Comparison of ENCODE assay signal across 8 mouse cellular contexts in the genomic region with DNA sequence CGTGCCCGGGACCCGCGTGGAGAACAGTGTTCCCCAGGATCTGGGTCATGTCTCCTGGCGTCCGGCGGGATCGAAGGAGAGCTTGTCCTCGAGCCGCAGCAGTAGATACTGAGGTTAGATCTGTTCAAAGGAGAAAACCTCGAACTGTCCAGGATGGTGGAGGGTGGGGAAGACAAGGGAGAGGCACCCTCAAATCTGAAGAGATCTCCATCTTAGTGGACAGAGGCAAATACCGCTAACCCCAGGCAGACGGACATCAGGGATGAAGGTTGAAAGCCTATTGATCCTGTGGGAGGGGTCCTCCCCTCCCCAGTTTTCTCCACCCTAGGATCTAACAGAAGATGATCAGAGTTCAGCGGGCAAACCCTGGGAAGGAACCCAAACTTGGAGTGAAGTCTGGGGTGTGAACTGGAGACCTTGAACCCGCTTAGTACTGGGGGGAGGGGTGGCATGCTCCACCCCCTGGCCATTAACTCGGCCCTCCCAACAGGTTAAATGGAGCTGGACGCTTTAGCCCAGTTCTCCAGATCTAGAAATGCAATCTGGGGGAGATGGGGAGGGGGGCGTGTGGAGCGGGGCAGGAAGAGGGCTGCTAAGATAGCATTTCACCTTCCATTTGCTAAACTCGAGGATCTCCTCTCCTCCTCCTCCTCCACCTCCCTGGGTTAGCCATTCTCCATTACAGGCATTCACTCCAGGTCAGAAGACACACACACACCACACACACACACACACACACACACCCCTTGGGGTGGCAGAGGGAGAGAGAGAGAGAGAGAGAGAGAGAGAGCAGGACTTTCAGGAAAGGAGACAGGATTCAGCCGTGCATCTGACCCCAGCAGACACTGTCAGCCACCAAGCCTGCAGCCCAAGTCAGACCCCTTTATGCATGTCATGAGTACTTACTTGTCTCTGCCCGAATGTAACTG. TPM values are rescaled to one million over a fixed set of nuclear protein-coding genes. Genes with fewer than 3 reads are reported as not detected.
DNase-seq lines count a peak whose midpoint lies in the region; ATAC-seq and TF ChIP-seq lines count a peak whose summit lies in the region.

No protein-coding gene starts in this region.

- H3K4me2 ChIP-seq in hindbrain, embryonic 11.5 days (replicated peaks; ENCODE audit: low read depth, low read length): peak overlapping the region; percentile 90
- peak overlapping the region; percentile 97 for H3K4me2 ChIP-seq in limb, embryonic 13.5 days (replicated peaks)

- peak; percentile 51 for ATAC-seq in hindbrain, embryonic 11.5 days (ENCODE audit: low FRiP score)
- peak; percentile 22 for ATAC-seq in limb, embryonic 13.5 days (ENCODE audit: low FRiP score, low read depth)

- whole genome bisulfite sequencing in heart, adult 2 months: 22% methylated on average over 22 of the region's 22 CpGs
- 6% methylated on average over 22 of the region's 22 CpGs for WGBS in hindbrain, embryonic 11.5 days
- WGBS in limb, embryonic 13.5 days: 4% methylated on average over 22 of the region's 22 CpGs
- 8% methylated on average over 22 of the region's 22 CpGs for WGBS in small intestine, adult 2 months

- no peak for TF ChIP-seq CTCF in heart, adult 2 months (IDR thresholded peaks at IDR 0.05)
- TF ChIP-seq CTCF in small intestine, adult 2 months (IDR thresholded peaks at IDR 0.05; ENCODE audit: extremely low read depth, insufficient read length, insufficient replicate concordance, low read depth, low read length): no peak

- no peak for DNase-seq in heart, adult 2 months
- DNase-seq in heart, postnatal 25 days (ENCODE audit: low spot score): no peak
- peak; percentile 38 to 49 for DNase-seq in cerebellum, adult 18-20 months
- peak; percentile 18 for DNase-seq in hindbrain, embryonic 11.5 days (ENCODE audit: low spot score)
- DNase-seq in left cerebral cortex, adult 8-10 months (ENCODE audit: low spot score in 2 of 2): no peak
- no peak for DNase-seq in Muller cell, postnatal 12 days (ENCODE audit: inconsistent ontology term)

- peaks cover 3% of the 10 kb centered on the region; the same call in 1 of the 2 replicates for H3K27me3 ChIP-seq in heart, adult 2 months (ENCODE audit: control insufficient read depth, insufficient read depth, low read length)
- no peaks in the 10 kb centered on the region for H3K27me3 ChIP-seq in hindbrain, embryonic 11.5 days (ENCODE audit: control insufficient read depth, insufficient read depth, low read length)
- no peaks in the 10 kb centered on the region for H3K27me3 ChIP-seq in limb, embryonic 13.5 days
- H3K27me3 ChIP-seq in small intestine, adult 2 months (ENCODE audit: control insufficient read depth, insufficient read depth, low read length): no peaks in the 10 kb centered on the region; the same call in 1 of the 2 replicates

- no peaks in the 10 kb centered on the region for H3K79me2 ChIP-seq in heart, adult 2 months (replicated peaks; ENCODE audit: control insufficient read depth, insufficient read depth, low read length)

- intact Hi-C loops in heart, adult 2 months (cut with DNase I): no loop called here
- intact Hi-C loops in heart, postnatal 25 days (cut with DNase I): loop anchor here (10.0 kb wide), 1 partner anchor 45 kb away; no protein-coding TSS in a partner anchor

- no peak for TF ChIP-seq EP300 in heart, adult 2 months (IDR thresholded peaks at IDR 0.05; ENCODE audit: insufficient read depth, low read depth, low read length)

- no peak for TF ChIP-seq POLR2A in heart, adult 2 months (IDR thresholded peaks at IDR 0.05; ENCODE audit: insufficient read depth, low read depth, low read length)
- TF ChIP-seq POLR2A in small intestine, adult 2 months (IDR thresholded peaks at IDR 0.05; ENCODE audit: low read depth, low read length): no peak

- peak overlapping the region; percentile 62 for H3K9ac ChIP-seq in heart, adult 2 months (ENCODE audit: low read depth, low read length)
- H3K9ac ChIP-seq in hindbrain, embryonic 11.5 days (ENCODE audit: low read depth, low read length): peak overlapping the region; percentile 73
- peak overlapping the region; percentile 86 for H3K9ac ChIP-seq in limb, embryonic 13.5 days

- H3K4me1 ChIP-seq in heart, adult 2 months (ENCODE audit: control insufficient read depth, insufficient read depth, low read length): peaks cover 3% of the 10 kb centered on the region; the same call in 1 of the 2 replicates
- peaks cover 5% of the 10 kb centered on the region; the same call in 1 of the 2 replicates for H3K4me1 ChIP-seq in hindbrain, embryonic 11.5 days (replicated peaks; ENCODE audit: control insufficient read depth, insufficient read depth, low read length)
- H3K4me1 ChIP-seq in limb, embryonic 13.5 days: peaks cover 29% of the 10 kb centered on the region
- H3K4me1 ChIP-seq in small intestine, adult 2 months (ENCODE audit: control insufficient read depth, insufficient read depth, insufficient read length, low read length): peaks cover 39% of the 10 kb centered on the region

- peak overlapping the region; percentile 52 for H3K4me3 ChIP-seq in heart, adult 2 months
- peak overlapping the region; percentile 57 for H3K4me3 ChIP-seq in hindbrain, embryonic 11.5 days (ENCODE audit: low read depth, low read length)
- peak overlapping the region; percentile 80 for H3K4me3 ChIP-seq in limb, embryonic 13.5 days
- peak overlapping the region; percentile 89 for H3K4me3 ChIP-seq in small intestine, adult 2 months (ENCODE audit: low read depth, low read length)

- no peaks in the 10 kb centered on the region for H3K9me3 ChIP-seq in hindbrain, embryonic 11.5 days (ENCODE audit: control insufficient read depth, low read length)
- H3K9me3 ChIP-seq in limb, embryonic 13.5 days: no peaks in the 10 kb centered on the region

- H3K36me3 ChIP-seq in heart, adult 2 months (ENCODE audit: control insufficient read depth, insufficient read depth, low read length): no peaks in the 10 kb centered on the region
- no peaks in the 10 kb centered on the region for H3K36me3 ChIP-seq in hindbrain, embryonic 11.5 days (ENCODE audit: control insufficient read depth, insufficient read depth, low read length)
- H3K36me3 ChIP-seq in limb, embryonic 13.5 days: peaks cover 16% of the 10 kb centered on the region
- H3K36me3 ChIP-seq in small intestine, adult 2 months (ENCODE audit: control insufficient read depth, insufficient read depth, low read length): peaks cover 18% of the 10 kb centered on the region

- no peak overlapping the region for H3K27ac ChIP-seq in heart, adult 2 months
- 0 out of 2 replicates have a peak overlapping the region, but pooled peaks have one; percentile 37 for H3K27ac ChIP-seq in hindbrain, embryonic 11.5 days (ENCODE audit: low read depth, low read length)
- peak overlapping the region; percentile 28; the same call in 1 of the 2 replicates for H3K27ac ChIP-seq in limb, embryonic 13.5 days
- peak overlapping the region; percentile 98 for H3K27ac ChIP-seq in small intestine, adult 2 months (ENCODE audit: insufficient read depth, low read depth, low read length)

RNA-seq across cellular contexts. Expression of a gene that starts 0.9 kb away (rescaled TPM):
- total RNA-seq in heart, adult 2 months (2021): under 1 TPM; 0.32 to 0.37 TPM
- polyA plus RNA-seq in heart, adult 2 months (2012; rRNA removed): 0.94 and 1.2 TPM in 2 replicates
- total RNA-seq in heart, postnatal 25 days (2021): under 1 TPM; 0.26 to 0.39 TPM
- 7.2 and 7.9 TPM in 2 replicates for polyA plus RNA-seq in hindbrain, embryonic 11.5 days (2014; fragmentation: Nextera tagmentation; extraction: Ambion mirVana)
- polyA plus RNA-seq in limb, embryonic 13.5 days (2015; fragmentation: Nextera tagmentation; extraction: Ambion mirVana): 6.9 and 7.4 TPM in 2 replicates
- polyA plus RNA-seq in small intestine, adult 2 months (2012; rRNA removed): 139 and 344 TPM in 2 replicates
- total RNA-seq in left cerebral cortex, adult 8-10 months (2022): 10 to 100 TPM; 16.9 to 22.5 (median 20.0) TPM

RNA-seq across cellular contexts. Expression of a gene that starts 15.6 kb away (rescaled TPM):
- 10 to 100 TPM; 29.3 to 32.1 TPM for total RNA-seq in heart, adult 2 months (2021)
- 11.9 and 21.9 TPM in 2 replicates for polyA plus RNA-seq in heart, adult 2 months (2012; rRNA removed)
- 10 to 100 TPM; 27.4 to 28.4 TPM for total RNA-seq in heart, postnatal 25 days (2021)
- 15.0 and 16.6 TPM in 2 replicates for polyA plus RNA-seq in hindbrain, embryonic 11.5 days (2014; fragmentation: Nextera tagmentation; extraction: Ambion mirVana)
- 22.7 and 24.1 TPM in 2 replicates for polyA plus RNA-seq in limb, embryonic 13.5 days (2015; fragmentation: Nextera tagmentation; extraction: Ambion mirVana)
- 4.1 and 5.9 TPM in 2 replicates for polyA plus RNA-seq in small intestine, adult 2 months (2012; rRNA removed)
- 10 to 100 TPM; 13.2 to 15.1 (median 14.2) TPM for total RNA-seq in left cerebral cortex, adult 8-10 months (2022)

RNA-seq across cellular contexts. Expression of a gene that starts 16.4 kb away (rescaled TPM):
- total RNA-seq in heart, adult 2 months (2021): 10 to 100 TPM; 45.6 to 53.6 TPM
- polyA plus RNA-seq in heart, adult 2 months (2012; rRNA removed): 55.8 and 64.7 TPM in 2 replicates
- 10 to 100 TPM; 54.9 to 55.4 TPM for total RNA-seq in heart, postnatal 25 days (2021)
- 69.0 and 75.0 TPM in 2 replicates for polyA plus RNA-seq in hindbrain, embryonic 11.5 days (2014; fragmentation: Nextera tagmentation; extraction: Ambion mirVana)
- polyA plus RNA-seq in limb, embryonic 13.5 days (2015; fragmentation: Nextera tagmentation; extraction: Ambion mirVana): 69.2 and 76.3 TPM in 2 replicates
- polyA plus RNA-seq in small intestine, adult 2 months (2012; rRNA removed): 71.9 and 126 TPM in 2 replicates
- total RNA-seq in left cerebral cortex, adult 8-10 months (2022): 10 to 100 TPM; 37.3 to 43.8 (median 39.8) TPM

RNA-seq across cellular contexts. Expression of a gene that starts 24.4 kb away (rescaled TPM):
- total RNA-seq in heart, adult 2 months (2021): 10 to 100 TPM; 59.1 to 68.1 TPM
- polyA plus RNA-seq in heart, adult 2 months (2012; rRNA removed): 48.8 and 61.6 TPM in 2 replicates
- total RNA-seq in heart, postnatal 25 days (2021): 10 to 100 TPM; 52.0 to 69.7 TPM
- polyA plus RNA-seq in hindbrain, embryonic 11.5 days (2014; fragmentation: Nextera tagmentation; extraction: Ambion mirVana): 39.7 and 41.0 TPM in 2 replicates
- 68.8 and 68.9 TPM in 2 replicates for polyA plus RNA-seq in limb, embryonic 13.5 days (2015; fragmentation: Nextera tagmentation; extraction: Ambion mirVana)
- 40.3 and 50.4 TPM in 2 replicates for polyA plus RNA-seq in small intestine, adult 2 months (2012; rRNA removed)
- total RNA-seq in left cerebral cortex, adult 8-10 months (2022): 10 to 100 TPM; 40.8 to 44.6 (median 43.3) TPM

RNA-seq across cellular contexts. Expression of a gene that starts 55.7 kb away (rescaled TPM):
- under 1 TPM in 1 of 2 experiments, not detected in 1; 0.08 TPM for total RNA-seq in heart, adult 2 months (2021)
- 0.38 and 0.43 TPM in 2 replicates for polyA plus RNA-seq in heart, adult 2 months (2012; rRNA removed)
- total RNA-seq in heart, postnatal 25 days (2021): under 1 TPM in 1 of 2 experiments, not detected in 1; 0.16 TPM
- 0.62 TPM in 1 of 2 replicates, not detected in the other for polyA plus RNA-seq in hindbrain, embryonic 11.5 days (2014; fragmentation: Nextera tagmentation; extraction: Ambion mirVana)
- 0.41 and 0.56 TPM in 2 replicates for polyA plus RNA-seq in limb, embryonic 13.5 days (2015; fragmentation: Nextera tagmentation; extraction: Ambion mirVana)
- polyA plus RNA-seq in small intestine, adult 2 months (2012; rRNA removed): 0.29 and 1.2 TPM in 2 replicates
- 1 to 10 TPM; 5.5 to 6.2 (median 5.7) TPM for total RNA-seq in left cerebral cortex, adult 8-10 months (2022)

Comparison
In these comparisons a context has a peak if more than half of its experiments do, and no peak if none do; other contexts are left out.
1. DNase-seq: peak in cerebellum, adult 18-20 months (2 of 2) and hindbrain, embryonic 11.5 days (single experiment); none in heart, adult 2 months (0 of 2), heart, postnatal 25 days (single experiment), left cerebral cortex, adult 8-10 months (0 of 2) and Muller cell, postnatal 12 days (single experiment).
2. RNA of a gene that starts 0.9 kb away (polyA plus RNA-seq): 139 to 344 TPM in small intestine, adult 2 months; 7.2 to 7.9 TPM in hindbrain, embryonic 11.5 days, 6.9 to 7.4 TPM in limb, embryonic 13.5 days and 0.94 to 1.2 TPM in heart, adult 2 months; every median in the first group is over 10 times any median in the second.
3. Peak in every context shown above with its lines, with median percentiles within 50 percentile points of each other: H3K4me3 ChIP-seq and H3K9ac ChIP-seq.